Mouse (Mus musculus) embryonic facial prominence, embryonic 14.5 days (tissue): ENCODE data around the gene Olfr283. TPM values are rescaled to one million over a fixed set of nuclear protein-coding genes. Genes with fewer than 3 reads are reported as not detected.

ENCODE experiments used
- ATAC-seq: fragments of 200-750 bp; cut with Nextera tagmentation; 2 replicates; pipeline ENCODE4 v1.8.0; 2017; ENCODE audit warnings: low read depth, moderate number of reproducible peaks, moderate TSS enrichment
- DNase-seq: peaks from one replicate; pipeline ENCODE4 v3.0.0-alpha.2; 2015; ENCODE audit warnings: low spot score
- H3K27ac ChIP-seq: fragments of 300-500 bp; sonication (generic); replicated peaks from 2 replicates; pipeline ENCODE4 v1.5.1; 2014; ENCODE audit warnings: low read depth, mild to moderate bottlenecking, low read length, moderate library complexity
- H3K27me3 ChIP-seq: fragments of 300-500 bp; sonication (generic); replicated peaks from 2 replicates; pipeline ENCODE4 v1.6.1; 2014; ENCODE audit warnings: low read length; ENCODE audit not compliant: control insufficient read depth, insufficient read depth
- H3K36me3 ChIP-seq: fragments of 300-500 bp; sonication (generic); 2 replicates; pipeline ENCODE4 v1.6.1; 2014; ENCODE audit warnings: low read length, mixed read lengths; ENCODE audit not compliant: control insufficient read depth, insufficient read depth
- H3K4me1 ChIP-seq: fragments of 300-500 bp; sonication (generic); 2 replicates; pipeline ENCODE4 v1.6.1; 2014; ENCODE audit warnings: antibody characterized with exemption, low read length; ENCODE audit not compliant: control insufficient read depth, insufficient read depth
- H3K4me2 ChIP-seq: fragments of 300-500 bp; sonication (generic); 2 replicates; pipeline ENCODE4 v1.6.1; 2014; ENCODE audit warnings: low read depth, mild to moderate bottlenecking, low read length, moderate library complexity, mixed read lengths
- H3K4me3 ChIP-seq: fragments of 300-500 bp; sonication (generic); 2 replicates; pipeline ENCODE4 v1.5.1; 2014; ENCODE audit warnings: low read depth, mild to moderate bottlenecking, low read length
- H3K9ac ChIP-seq: fragments of 300-500 bp; sonication (generic); 2 replicates; pipeline ENCODE4 v1.6.1; 2014; ENCODE audit warnings: low read depth, mild to moderate bottlenecking, low read length, moderate library complexity, mixed read lengths
- H3K9me3 ChIP-seq: fragments of 300-500 bp; sonication (generic); 2 replicates; pipeline ENCODE4 v1.6.1; 2016; ENCODE audit warnings: low read length; ENCODE audit not compliant: control insufficient read depth
- WGBS: fragments of 180-500 bp; shearing (Covaris S2); extraction: QIAGEN DNeasy Blood & Tissue Kit; methylation state at CpG from one replicate; pipeline ENCODE4 v1.1.7; 2014; 5-methylcytosine and 5-hydroxymethylcytosine counted together
- polyA plus RNA-seq: library from polyadenylated mRNA; unstranded; fragments of >200 nt; fragmentation: Nextera tagmentation; extraction: Ambion mirVana; gene quantifications from 2 replicates; pipeline ENCODE4 v1.2.1, GENCODE M21; 2014

Gene Olfr283
- polyA plus RNA-seq, 1 experiment from 2014 or later, result not detected

- Histone ChIP-seq H3K4me2 (no peak overlapping the region), H3K9ac (no peak overlapping the region), H3K36me3 (no peaks in the 10 kb centered on the region), H3K9me3 (no peaks in the 10 kb centered on the region), H3K4me3 (no peak overlapping the region), H3K4me1 (no peaks in the 10 kb centered on the region), H3K27me3 (no peaks in the 10 kb centered on the region), H3K27ac (no peak overlapping the region)
- 90% methylated on average over 13 of the region's 13 CpGs for WGBS
- no peak for ATAC-seq
- DNase-seq, result no peak
These were observed 2.5 kb downstream of the Olfr283 start for GRCm38 (mm10) chr15:98378209-98378608.

- H3K4me1 ChIP-seq, result no peaks in the 10 kb centered on the region
- H3K9me3 ChIP-seq, result no peaks in the 10 kb centered on the region
- H3K27me3 ChIP-seq, result no peaks in the 10 kb centered on the region
- DNase-seq (no peak), ATAC-seq (no peak)
- WGBS, result 83% methylated on average over 8 of the region's 8 CpGs
- no peak within 1 kb of the TSS for H3K9ac ChIP-seq
- H3K36me3 ChIP-seq, result no peaks in the 10 kb centered on the region
- no peak within 1 kb of the TSS for H3K4me3 ChIP-seq
- H3K4me2 ChIP-seq, result no peak within 1 kb of the TSS
- H3K27ac ChIP-seq, result no peak within 1 kb of the TSS
These were observed 39.9 kb downstream of the Olfr283 start, which contains the start of gene Olfr284 for GRCm38 (mm10) chr15:98340887-98341286. TSS of gene Olfr284 (minus strand) at chr15:98340987.

Other genes starting within 250 kb of the Olfr283 start
- gene Asb8, start 215.3 kb downstream of the Olfr283 start, polyA plus RNA-seq, result 58.4 and 62.5 TPM in 2 replicates
- 2.0 and 2.5 TPM in 2 replicates for gene Ccdc184, start 213.8 kb downstream of the Olfr283 start, polyA plus RNA-seq
- not detected in 2 replicates for gene Olfr288, start 185.4 kb downstream of the Olfr283 start, polyA plus RNA-seq
- gene Gm44579, start 160.0 kb downstream of the Olfr283 start, polyA plus RNA-seq, result not detected in 2 replicates
- not detected in 2 replicates for gene Olfr287, start 159.9 kb downstream of the Olfr283 start, polyA plus RNA-seq
- gene Olfr286, start 146.5 kb downstream of the Olfr283 start, polyA plus RNA-seq, result not detected in 2 replicates
- gene H1fnt, start 123.7 kb downstream of the Olfr283 start, polyA plus RNA-seq, result not detected in 2 replicates
- gene Zfp641, start 84.8 kb downstream of the Olfr283 start, polyA plus RNA-seq, result 1.0 TPM in 2 replicates
- 0.03 and 0.04 TPM in 2 replicates for gene Olfr285, start 63.6 kb downstream of the Olfr283 start, polyA plus RNA-seq
- 0.43 TPM in 1 of 2 replicates, not detected in the other for gene Olfr284, start 40.0 kb downstream of the Olfr283 start, polyA plus RNA-seq
- gene Olfr282, start 50.3 kb upstream of the Olfr283 start, polyA plus RNA-seq, result 0.17 TPM in 1 of 2 replicates, not detected in the other
- 0.22 and 0.50 TPM in 2 replicates for gene Olfr281, start 71.6 kb upstream of the Olfr283 start, polyA plus RNA-seq
- not detected in 2 replicates for gene OR5BS1P, start 89.0 kb upstream of the Olfr283 start, polyA plus RNA-seq
- gene Lalba, start 101.8 kb upstream of the Olfr283 start, polyA plus RNA-seq, result not detected in 2 replicates
- not detected in 2 replicates for gene Olfr279, start 111.5 kb upstream of the Olfr283 start, polyA plus RNA-seq
- 94.3 and 97.7 TPM in 2 replicates for gene Kansl2, start 153.3 kb upstream of the Olfr283 start, polyA plus RNA-seq
- 47.9 and 51.3 TPM in 2 replicates for gene Ccnt1, start 190.0 kb upstream of the Olfr283 start, polyA plus RNA-seq
- not detected in 2 replicates for gene 4930415O20Rik, start 190.1 kb upstream of the Olfr283 start, polyA plus RNA-seq
- gene Adcy6, start 229.1 kb upstream of the Olfr283 start, polyA plus RNA-seq, result 14.9 and 18.8 TPM in 2 replicates
- 29.0 and 37.0 TPM in 2 replicates for gene Cacnb3, start 249.9 kb upstream of the Olfr283 start, polyA plus RNA-seq